Mouse (Mus musculus) hindbrain, postnatal 0 days (tissue): Measurements from ENCODE around the gene Capn10. TPM values are rescaled to one million over a fixed set of nuclear protein-coding genes. Genes with fewer than 3 reads are reported as not detected.

Experiments
- ATAC-seq: fragments of 200-750 bp; cut with Nextera tagmentation; 2 replicates; pipeline ENCODE4 v1.8.0; 2017; ENCODE audit warnings: mild to moderate bottlenecking, moderate TSS enrichment, moderate library complexity
- DNase-seq: peaks from one replicate; pipeline ENCODE4 v3.0.0-alpha.2; 2015; ENCODE audit warnings: low spot score
- H3K27ac ChIP-seq: fragments of 300-500 bp; sonication (generic); 2 replicates; pipeline ENCODE4 v1.5.1; 2014; ENCODE audit warnings: mild to moderate bottlenecking
- H3K27me3 ChIP-seq: fragments of 300-500 bp; sonication (generic); 2 replicates; pipeline ENCODE4 v1.6.1; 2014; ENCODE audit warnings: low read length, mixed read lengths; ENCODE audit not compliant: insufficient read depth
- H3K36me3 ChIP-seq: fragments of 300-500 bp; sonication (generic); 2 replicates; pipeline ENCODE4 v1.6.1; 2014; ENCODE audit warnings: low read length, mixed read lengths; ENCODE audit not compliant: insufficient read depth
- H3K4me1 ChIP-seq: fragments of 300-500 bp; sonication (generic); 2 replicates; pipeline ENCODE4 v1.6.1; 2014; ENCODE audit warnings: antibody characterized with exemption, low read length, mixed read lengths; ENCODE audit not compliant: insufficient read depth
- H3K4me2 ChIP-seq: fragments of 300-500 bp; sonication (generic); 2 replicates; pipeline ENCODE4 v1.6.1; 2014; ENCODE audit warnings: low read depth, mild to moderate bottlenecking, low read length, moderate library complexity, mixed read lengths
- H3K4me3 ChIP-seq: fragments of 300-500 bp; sonication (generic); 2 replicates; pipeline ENCODE4 v1.5.1; 2014; ENCODE audit warnings: low read length
- H3K9ac ChIP-seq: fragments of 300-500 bp; sonication (generic); replicated peaks from 2 replicates; pipeline ENCODE4 v1.6.1; 2014; ENCODE audit warnings: mild to moderate bottlenecking, low read length, moderate library complexity, mixed read lengths
- H3K9me3 ChIP-seq: fragments of 300-500 bp; sonication (generic); 2 replicates; pipeline ENCODE4 v1.6.1; 2016; ENCODE audit warnings: low read length, mixed read lengths
- CTCF ChIP-seq: IDR thresholded peaks from 2 replicates; pipeline ENCODE4 v1.5.1; 2016; ENCODE audit warnings: antibody characterized with exemption, control low read depth, low read depth
- WGBS: fragments of 180-500 bp; shearing (Covaris S2); extraction: QIAGEN DNeasy Blood & Tissue Kit; methylation state at CpG from one replicate; pipeline ENCODE4 v1.1.7; 2014; 5-methylcytosine and 5-hydroxymethylcytosine counted together
- polyA plus RNA-seq: library from polyadenylated mRNA; unstranded; fragments of >200 nt; fragmentation: Nextera tagmentation; extraction: Ambion mirVana; gene quantifications from 2 replicates; pipeline ENCODE4 v1.2.1, GENCODE M21; 2015
- total RNA-seq: library from RNA; depleted of rRNA; stranded (reverse); fragments of >200 nt; gene quantifications from 2 replicates; pipeline ENCODE4 v1.2.3, GENCODE M21; 2014

The Capn10 gene
- total and polyA plus RNA-seq, 2 experiments from 2014 or later: 50.4 to 101 TPM

DNA sequence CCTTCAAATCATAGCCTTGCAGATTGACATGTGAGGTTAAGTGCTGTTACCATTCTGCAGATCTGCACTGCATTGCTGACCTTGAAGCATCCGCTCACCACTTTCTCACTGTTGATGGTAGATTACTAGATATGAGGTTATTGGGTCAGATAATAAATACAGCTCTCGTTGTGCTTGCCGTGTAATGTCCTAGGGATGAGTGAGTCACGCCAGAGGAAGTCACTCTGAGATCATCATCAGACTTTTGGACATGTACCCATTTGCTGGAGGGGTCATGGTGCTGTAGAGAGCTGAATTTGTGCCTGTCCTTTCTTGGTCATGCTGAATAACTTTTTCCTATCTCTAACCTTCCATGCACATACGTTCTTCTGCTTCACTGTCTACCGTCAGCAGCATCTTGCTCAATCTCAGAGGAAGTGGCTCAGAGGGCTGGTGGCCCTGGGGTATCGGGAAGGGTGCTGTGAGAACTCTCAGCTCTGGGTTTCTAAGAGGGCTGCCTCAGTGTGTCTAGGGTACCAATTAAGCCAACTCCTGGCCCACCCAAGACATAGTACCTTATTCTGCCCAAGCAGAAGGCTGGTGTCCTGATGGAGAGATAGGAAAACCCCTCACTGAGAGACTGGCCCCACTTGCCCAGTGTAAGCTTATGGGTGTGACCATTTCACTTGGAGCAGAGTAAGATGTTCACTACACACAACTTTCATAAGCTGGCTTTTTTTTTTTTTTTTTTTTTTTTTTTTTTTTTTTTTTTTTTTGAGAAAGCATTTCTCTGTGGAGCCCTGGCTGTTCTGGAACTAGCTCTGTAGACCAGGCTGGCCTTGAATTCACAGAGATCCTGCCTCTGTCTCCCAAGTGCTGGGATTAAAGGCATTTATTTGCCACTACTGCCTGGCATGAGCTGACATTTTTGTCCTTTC lies 38.0 kb downstream of the Capn10 start:
- 88% methylated on average over 7 of the region's 7 CpGs for WGBS
- ATAC-seq: no peak
- Histone ChIP-seq H3K36me3 (no peaks in the 10 kb centered on the region), H3K4me3 (no peak overlapping the region), H3K4me1 (0 out of 2 replicates have a peak, but pooled peaks cover 2% of the 10 kb centered on the region), H3K9ac (no peak overlapping the region), H3K27me3 (no peaks in the 10 kb centered on the region), H3K9me3 (no peaks in the 10 kb centered on the region), H3K4me2 (no peak overlapping the region), H3K27ac (no peak overlapping the region)
- no peak for DNase-seq
- no peak for TF ChIP-seq CTCF

DNA sequence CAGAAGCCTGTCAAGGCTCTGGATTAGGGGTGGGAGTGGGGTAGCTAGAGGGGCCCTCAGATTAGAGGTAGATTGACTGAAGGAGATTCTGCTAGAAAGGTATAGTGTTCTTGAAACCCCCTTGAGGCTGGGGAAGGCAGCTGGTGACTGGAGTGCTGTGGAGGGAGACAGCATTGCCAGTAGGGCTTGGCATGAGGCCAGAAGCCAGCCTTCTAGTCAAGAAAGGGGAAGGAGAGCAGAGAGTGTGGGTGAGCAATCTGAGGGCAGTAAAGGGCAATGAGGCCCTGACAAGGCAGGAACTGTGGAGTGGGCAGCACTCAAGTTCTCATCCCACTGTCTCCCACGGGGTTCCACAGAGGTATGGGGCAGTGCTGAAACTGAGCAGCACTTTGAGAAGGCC lies 38.7 kb downstream of the Capn10 start:
- ATAC-seq (peak; percentile 47; the same call in 1 of the 2 replicates), DNase-seq (peak; percentile 75)
- Histone ChIP-seq H3K27ac (no peak overlapping the region), H3K4me1 (0 out of 2 replicates have a peak, but pooled peaks cover 2% of the 10 kb centered on the region), H3K4me3 (no peak overlapping the region), H3K9ac (no peak overlapping the region), H3K9me3 (no peaks in the 10 kb centered on the region), H3K4me2 (no peak overlapping the region), H3K36me3 (no peaks in the 10 kb centered on the region), H3K27me3 (no peaks in the 10 kb centered on the region)
- WGBS: 40% methylated on average over 1 of the region's 1 CpGs
- TF ChIP-seq CTCF: 0 out of 2 replicates have a peak, but pooled peaks have one; percentile 9

DNA sequence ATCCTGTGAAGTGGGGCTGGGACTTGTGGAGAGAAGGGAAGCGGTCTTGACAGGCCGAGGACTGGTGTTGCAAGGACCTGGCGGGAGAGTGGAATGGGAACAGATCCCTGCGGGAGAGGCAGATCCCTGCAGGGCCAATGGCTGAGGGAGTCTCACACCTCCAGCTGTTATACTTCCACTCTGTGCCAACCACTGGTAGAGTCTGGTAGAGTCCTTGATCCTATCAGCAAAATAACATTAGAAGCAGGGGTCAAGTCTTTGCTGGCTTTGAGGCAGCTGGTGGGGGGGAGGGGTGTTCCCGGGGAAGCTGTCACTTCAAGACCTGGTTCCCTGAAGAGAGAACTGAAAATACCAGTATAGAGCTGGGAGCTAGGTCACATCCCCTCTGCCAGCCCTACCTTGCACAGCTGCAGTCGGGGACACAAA lies 42.0 kb downstream of the Capn10 start:
- 58% methylated on average over 6 of the region's 6 CpGs for WGBS

DNA sequence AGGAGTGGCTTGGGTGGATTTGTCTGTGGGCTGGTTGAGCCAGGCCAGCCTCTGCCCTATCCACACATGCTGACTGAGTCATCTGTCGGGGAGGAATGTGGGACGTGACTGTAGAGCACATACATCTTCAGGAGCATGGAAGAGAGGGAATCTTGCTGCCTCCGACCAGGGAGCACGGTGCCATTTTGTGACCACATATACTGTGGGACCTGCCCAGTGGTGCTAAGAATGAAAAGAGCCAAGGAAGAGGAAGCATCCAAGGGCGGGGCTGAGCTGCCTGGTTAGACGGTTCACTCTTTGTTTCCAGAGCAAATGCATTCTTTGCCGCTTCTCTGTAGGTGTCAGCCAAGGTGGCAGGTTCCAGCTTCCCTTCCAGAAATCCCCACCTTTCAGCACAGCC lies 44.5 kb downstream of the Capn10 start:
- no peak for DNase-seq

More for the DNA sequence above, 42.0 kb downstream of the Capn10 start:
- Histone ChIP-seq H3K36me3 (no peaks in the 10 kb centered on the region), H3K4me3 (no peak overlapping the region), H3K27me3 (no peaks in the 10 kb centered on the region), H3K4me2 (no peak overlapping the region), H3K27ac (no peak overlapping the region), H3K4me1 (0 out of 2 replicates have a peak, but pooled peaks cover 2% of the 10 kb centered on the region), H3K9ac (no peak overlapping the region), H3K9me3 (no peaks in the 10 kb centered on the region)
- no peak for TF ChIP-seq CTCF
- ATAC-seq: no peak
- DNase-seq: no peak

DNA sequence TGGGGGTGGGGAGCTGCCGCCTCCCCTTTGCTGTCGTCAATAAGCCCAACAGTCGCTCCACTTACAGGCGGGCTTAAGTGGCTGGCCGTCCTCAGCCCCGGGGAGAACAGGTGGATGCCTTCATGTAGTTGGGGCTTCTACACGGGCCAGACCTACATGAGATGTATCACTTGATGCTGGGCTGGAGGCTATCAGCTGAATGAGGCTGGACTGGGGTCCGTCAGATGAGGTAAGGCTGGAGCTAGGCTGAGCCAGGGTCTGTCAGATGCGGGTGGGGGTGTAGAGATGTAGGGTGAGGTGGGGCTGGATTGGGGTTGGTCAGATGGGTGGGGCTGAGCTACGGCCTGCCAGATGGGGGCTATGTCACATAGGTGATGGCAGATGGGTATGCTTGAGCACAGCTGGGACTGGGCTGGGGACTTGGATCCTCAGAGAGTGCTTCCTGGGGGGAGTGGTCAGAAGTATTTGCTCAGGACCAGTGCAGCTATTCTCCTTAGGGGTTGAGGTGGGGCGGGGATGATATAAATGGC lies 45.0 kb downstream of the Capn10 start:
- no peak for ATAC-seq
- H3K9me3 ChIP-seq: no peaks in the 10 kb centered on the region
- 50% methylated on average over 11 of the region's 11 CpGs for WGBS

More for the DNA sequence above, 44.5 kb downstream of the Capn10 start:
- WGBS: 43% methylated on average over 7 of the region's 7 CpGs
- no peak for ATAC-seq
- no peak overlapping the region for H3K27ac ChIP-seq
- no peak overlapping the region for H3K4me3 ChIP-seq
- no peaks in the 10 kb centered on the region for H3K27me3 ChIP-seq
- no peaks in the 10 kb centered on the region for H3K36me3 ChIP-seq
- no peaks in the 10 kb centered on the region for H3K9me3 ChIP-seq
- no peak for TF ChIP-seq CTCF
- H3K4me2 ChIP-seq: no peak overlapping the region
- no peak overlapping the region for H3K9ac ChIP-seq
- no peaks in the 10 kb centered on the region for H3K4me1 ChIP-seq

DNA sequence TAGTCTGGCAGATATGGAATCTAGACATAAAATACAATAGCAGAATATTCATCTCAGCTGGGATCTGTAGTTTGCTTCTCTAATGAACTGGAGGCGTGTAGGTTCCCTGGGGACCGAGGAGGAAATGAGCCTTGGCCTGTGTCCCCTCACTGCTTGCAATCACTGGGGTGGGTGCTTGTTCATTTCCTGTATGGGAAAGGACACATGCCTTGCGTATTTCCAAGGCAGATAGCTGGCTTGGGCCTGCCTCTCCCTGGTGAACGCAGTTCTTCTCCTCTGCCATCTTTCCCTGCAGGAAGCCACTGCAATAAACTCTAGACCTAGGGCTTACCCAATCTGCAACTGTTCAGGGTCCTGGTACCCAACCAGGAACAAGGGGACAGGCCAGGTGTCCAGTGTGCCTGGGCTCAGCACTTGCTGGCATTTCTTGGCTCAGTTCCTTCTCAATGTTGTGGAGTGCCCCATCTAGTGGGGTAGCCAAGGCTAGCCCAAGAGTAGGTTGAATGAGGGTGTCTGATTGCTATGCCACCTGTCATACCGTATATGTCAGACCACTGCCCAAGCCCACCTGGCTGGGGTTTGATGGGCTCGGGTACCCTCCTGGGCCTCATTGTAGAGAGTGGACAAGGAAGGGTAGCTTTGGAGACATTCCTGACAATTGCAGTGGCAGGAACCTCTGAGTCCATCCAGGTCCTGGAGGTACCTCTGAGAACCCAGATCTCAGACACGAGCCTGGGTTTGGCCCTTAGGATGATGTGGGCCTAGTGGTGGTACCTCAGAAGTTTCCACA lies 47.1 kb downstream of the Capn10 start:
- ATAC-seq (no peak), DNase-seq (peak; percentile 7)
- Histone ChIP-seq H3K36me3 (no peaks in the 10 kb centered on the region), H3K4me3 (no peak overlapping the region), H3K4me1 (no peaks in the 10 kb centered on the region), H3K27ac (no peak overlapping the region), H3K4me2 (no peak overlapping the region), H3K9ac (no peak overlapping the region), H3K9me3 (no peaks in the 10 kb centered on the region), H3K27me3 (no peaks in the 10 kb centered on the region)
- TF ChIP-seq CTCF: no peak
- whole genome bisulfite sequencing: 74% methylated on average over 7 of the region's 7 CpGs

More for the DNA sequence above, 45.0 kb downstream of the Capn10 start:
- no peaks in the 10 kb centered on the region for H3K27me3 ChIP-seq
- H3K4me3 ChIP-seq: no peak overlapping the region
- H3K9ac ChIP-seq: no peak overlapping the region
- no peak overlapping the region for H3K27ac ChIP-seq
- H3K4me1 ChIP-seq: no peaks in the 10 kb centered on the region
- TF ChIP-seq CTCF: no peak
- H3K36me3 ChIP-seq: no peaks in the 10 kb centered on the region
- H3K4me2 ChIP-seq: no peak overlapping the region
- no peak for DNase-seq
